Mouse (Mus musculus): ENCODE measurements around the gene Olfr132.
"Not testable (repeated sequence)": the region's sequence is repeated elsewhere in the genome, so short reads cannot be mapped to it uniquely, and the experiment has no call there.

Gene Olfr132

DNA sequence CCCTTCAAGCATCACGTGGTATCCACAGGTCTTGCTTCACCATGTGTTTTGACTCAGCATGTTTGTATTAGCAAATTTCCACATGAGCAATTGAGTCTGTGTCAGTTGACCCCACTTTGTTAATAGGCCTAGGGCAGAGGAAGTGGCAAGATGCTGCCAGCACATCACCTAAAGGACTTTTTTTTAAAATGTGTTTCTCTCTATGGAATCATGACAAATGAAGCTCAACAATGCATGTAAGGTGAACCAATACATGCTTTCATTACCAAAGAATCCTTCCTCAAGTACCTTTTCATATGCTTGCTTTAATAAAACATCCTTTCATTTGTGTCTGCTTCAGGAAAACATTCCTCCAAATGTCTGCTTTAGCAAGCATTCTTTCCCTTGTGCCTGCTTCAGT lies at the start of gene Olfr132:
Gene Olfr132 (minus strand): TSS at position 101 of the 400 bp plus-strand sequence.
- no peak for DNase-seq

DNA sequence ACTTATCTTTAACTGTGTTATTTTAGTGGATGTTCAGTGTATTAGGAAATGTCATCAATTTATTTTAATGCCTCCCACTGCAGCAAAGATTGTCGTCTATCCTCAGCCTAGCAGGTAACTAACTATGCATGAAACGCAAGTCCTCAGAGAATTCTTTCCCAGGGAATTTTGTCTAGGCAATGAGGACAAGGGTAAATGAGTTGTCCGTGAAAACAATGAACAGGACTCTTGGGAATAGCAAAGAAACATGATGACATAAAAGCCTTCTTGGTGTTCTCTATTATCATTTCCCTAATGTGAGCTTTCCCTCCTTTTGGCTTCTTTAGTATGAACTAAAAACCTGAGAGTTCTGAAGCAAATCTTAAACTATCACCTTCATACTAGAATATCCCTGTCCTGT lies 36.8 kb upstream of the Olfr132 start, which contains the start of gene Olfr134:
Gene Olfr134 (plus strand): TSS at position 301 of the 400 bp plus-strand sequence.
- no peak for DNase-seq

DNA sequence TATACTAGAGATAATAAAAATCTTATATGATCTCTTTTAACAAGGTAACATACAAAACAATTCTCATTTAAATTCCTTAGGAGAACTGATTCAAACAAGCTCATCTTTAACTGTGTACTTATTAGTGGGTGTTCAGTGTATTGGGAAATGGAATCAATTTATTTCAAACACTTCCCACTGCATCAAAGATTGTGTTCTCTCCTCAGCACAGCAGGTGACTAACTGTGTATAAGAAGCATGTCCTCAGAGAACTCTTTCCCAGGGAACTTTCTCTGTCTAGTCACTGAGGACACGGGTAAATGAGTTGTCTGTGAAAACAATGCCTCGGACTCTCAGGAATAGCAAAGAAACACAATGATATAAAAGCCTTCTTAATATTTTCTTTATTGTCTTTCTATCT lies 10.7 kb upstream of the Olfr132 start, which contains the start of gene Olfr133:
Gene Olfr133 (plus strand): TSS at position 301 of the 400 bp plus-strand sequence.
- no peak for DNase-seq

DNA sequence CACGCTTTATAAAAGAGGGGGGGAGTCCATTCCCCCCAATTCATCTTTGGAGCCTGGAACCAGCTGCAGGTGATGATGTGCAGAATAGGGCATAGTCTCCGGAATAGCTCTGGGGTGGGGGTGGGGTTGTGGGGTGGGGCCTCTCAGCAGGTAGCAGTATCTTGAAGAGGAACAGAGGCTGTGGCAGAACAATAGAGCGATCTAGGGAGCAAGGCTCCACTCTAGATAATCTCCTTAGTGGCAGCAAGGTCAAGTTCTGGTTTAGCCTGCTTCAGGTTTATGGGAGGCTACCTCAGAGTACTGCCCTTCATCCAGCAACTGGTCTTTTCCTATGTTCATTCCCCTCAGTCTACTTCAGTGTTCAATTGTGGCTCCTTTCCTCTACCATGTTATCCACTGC lies 9.0 kb downstream of the Olfr132 start:
- DNase-seq = not testable (repeated sequence)

DNA sequence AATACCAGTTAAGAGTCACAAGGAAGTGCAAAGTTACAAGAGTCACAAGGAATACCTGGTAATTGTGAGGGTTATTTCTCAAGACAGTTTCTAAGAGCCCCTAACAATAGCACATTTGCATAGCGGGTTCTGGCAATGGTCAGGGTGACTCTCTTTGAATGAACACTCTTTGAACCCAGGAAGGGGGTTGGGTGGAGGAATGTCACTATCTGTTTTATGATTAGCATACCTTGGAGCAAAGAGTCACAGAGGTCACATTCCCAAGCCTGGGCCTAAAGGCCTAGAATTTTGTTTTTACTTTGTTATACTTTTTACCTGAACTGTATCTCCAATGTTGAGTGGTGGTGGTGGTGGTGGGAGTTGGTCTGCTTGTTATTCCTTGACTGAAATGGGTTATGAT lies 10.1 kb downstream of the Olfr132 start:
- DNase-seq = not testable (repeated sequence)

DNA sequence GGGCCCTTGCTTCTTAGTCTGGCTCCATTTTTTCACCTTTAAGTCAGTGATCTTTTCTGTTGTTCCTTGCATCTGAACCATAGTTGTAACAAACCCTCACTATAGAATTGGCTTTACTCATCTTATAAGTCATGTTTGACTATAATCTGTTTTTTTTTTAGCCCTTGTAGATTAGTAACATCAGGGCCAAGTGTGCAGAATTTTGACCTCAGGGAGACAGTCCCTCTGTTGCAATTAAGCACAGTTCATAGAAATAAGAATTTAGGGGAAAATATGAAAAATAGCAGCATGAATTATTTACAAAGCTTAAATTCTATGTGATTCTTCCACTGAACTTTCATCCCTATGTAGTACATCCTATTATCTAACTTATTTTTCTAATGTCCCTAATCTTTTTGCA lies 45.7 kb downstream of the Olfr132 start, which contains the start of gene Olfr131:
Gene Olfr131 (minus strand): TSS at position 101 of the 400 bp plus-strand sequence.
- DNase-seq = no peak

DNA sequence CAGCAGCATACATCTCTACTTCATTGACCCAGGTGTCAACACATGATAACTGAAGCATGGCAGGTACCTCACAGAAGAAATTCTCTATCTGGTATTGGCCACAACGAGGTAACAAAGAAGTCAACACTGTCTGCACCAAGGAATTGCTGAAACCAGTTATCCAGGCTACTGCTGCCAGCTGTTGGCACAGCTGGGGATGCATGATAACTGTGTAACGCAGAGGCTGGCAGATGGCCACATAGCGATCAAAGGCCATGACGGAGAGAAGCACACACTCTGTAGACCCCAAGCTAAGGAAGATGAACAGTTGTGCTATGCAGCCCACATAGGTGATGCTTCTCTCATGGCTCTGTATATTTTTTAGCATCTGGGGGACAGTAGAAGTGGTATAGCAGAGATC lies 52.0 kb downstream of the Olfr132 start:
- DNase-seq = no peak
